Mouse (Mus musculus) forebrain, embryonic 12.5 days (tissue): ENCODE measurements at regions not wholly inside any gene's neighbourhood (a gene's known extent, or its start where the extent isn't known, plus 50 kb on each side); places are given as distances from the start of the nearest gene placed in this dataset.
A peak's percentile ranks its signal among the peaks of the same experiment; 100 is the strongest.

Experiments
- ATAC-seq: fragments of 200-750 bp; cut with Nextera tagmentation; 2 replicates; pipeline ENCODE4 v1.8.0; 2017; ENCODE audit warnings: moderate TSS enrichment; ENCODE audit not compliant: low FRiP score
- H3K27ac ChIP-seq: fragments of 300-500 bp; sonication (generic); 2 replicates; pipeline ENCODE4 v1.5.1; 2016; ENCODE audit warnings: mild to moderate bottlenecking
- H3K27me3 ChIP-seq: fragments of 300-500 bp; sonication (generic); 2 replicates; pipeline ENCODE4 v1.6.1; 2016; ENCODE audit warnings: mild to moderate bottlenecking
- H3K36me3 ChIP-seq: fragments of 300-500 bp; sonication (generic); replicated peaks from 2 replicates; pipeline ENCODE4 v1.6.1; 2016; ENCODE audit warnings: mild to moderate bottlenecking
- H3K4me1 ChIP-seq: fragments of 300-500 bp; sonication (generic); 2 replicates; pipeline ENCODE4 v1.6.1; 2016
- H3K4me2 ChIP-seq: fragments of 300-500 bp; sonication (generic); 2 replicates; pipeline ENCODE4 v1.6.1; 2016; ENCODE audit warnings: mild to moderate bottlenecking, moderate library complexity
- H3K4me3 ChIP-seq: fragments of 300-500 bp; sonication (generic); replicated peaks from 2 replicates; pipeline ENCODE4 v1.5.1; 2016; ENCODE audit warnings: mild to moderate bottlenecking
- H3K9ac ChIP-seq: fragments of 300-500 bp; sonication (generic); 2 replicates; pipeline ENCODE4 v1.6.1; 2016; ENCODE audit warnings: mild to moderate bottlenecking
- H3K9me3 ChIP-seq: fragments of 300-500 bp; sonication (generic); 2 replicates; pipeline ENCODE4 v1.6.1; 2016
- WGBS: fragments of 180-500 bp; shearing (Covaris S2); methylation state at CpG from one replicate; pipeline ENCODE4 v1.1.7; 2016; 5-methylcytosine and 5-hydroxymethylcytosine counted together

- no peak for ATAC-seq
- Histone ChIP-seq H3K27me3 (no peaks in the 10 kb centered on the region), H3K4me2 (no peak overlapping the region), H3K9me3 (peaks cover 8% of the 10 kb centered on the region; the same call in 1 of the 2 replicates), H3K4me3 (no peak overlapping the region), H3K9ac (no peak overlapping the region), H3K4me1 (no peaks in the 10 kb centered on the region), H3K27ac (no peak overlapping the region), H3K36me3 (no peaks in the 10 kb centered on the region)
- 88% methylated on average over 1 of the region's 1 CpGs for WGBS
These were observed 91.8 kb downstream of the Slc16a9 start for GRCm38 (mm10) chr10:70336741-70337140.

GRCm38 (mm10) chr10:70359421-70359820, 80.9 kb upstream of the Fam13c start:
- no peaks in the 10 kb centered on the region for H3K36me3 ChIP-seq
- H3K4me2 ChIP-seq = no peak overlapping the region
- H3K4me3 ChIP-seq = no peak overlapping the region
- H3K9me3 ChIP-seq = no peaks in the 10 kb centered on the region
- no peaks in the 10 kb centered on the region for H3K4me1 ChIP-seq
- no peak for ATAC-seq
- 74% methylated on average over 5 of the region's 5 CpGs for WGBS
- H3K27ac ChIP-seq = no peak overlapping the region
- no peaks in the 10 kb centered on the region for H3K27me3 ChIP-seq
- no peak overlapping the region for H3K9ac ChIP-seq

DNA sequence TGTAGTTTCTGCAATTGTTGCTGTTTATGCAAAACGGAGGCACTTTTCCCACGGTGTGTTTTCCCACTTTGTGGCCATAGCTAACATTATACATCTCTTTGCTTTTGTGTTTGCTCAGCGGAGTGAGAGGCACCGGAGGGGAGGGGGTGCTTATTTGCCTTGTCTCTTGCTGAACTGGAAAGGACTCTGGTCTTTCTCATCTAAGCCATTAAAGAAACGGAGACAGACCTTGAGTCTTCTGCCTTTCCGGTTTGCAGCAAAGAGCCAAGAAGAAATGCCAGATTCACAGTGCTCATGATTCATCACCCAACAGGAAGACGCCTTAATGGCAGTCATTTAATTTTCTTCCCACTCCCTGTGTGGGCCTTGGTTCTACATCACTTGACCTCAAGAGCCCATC, 80.4 kb upstream of the Fam13c start:
- Histone ChIP-seq H3K27me3 (no peaks in the 10 kb centered on the region), H3K4me2 (no peak overlapping the region), H3K4me3 (no peak overlapping the region), H3K9ac (no peak overlapping the region), H3K4me1 (no peaks in the 10 kb centered on the region), H3K27ac (no peak overlapping the region), H3K36me3 (no peaks in the 10 kb centered on the region), H3K9me3 (no peaks in the 10 kb centered on the region)
- WGBS = 73% methylated on average over 7 of the region's 7 CpGs
- ATAC-seq = no peak

- Histone ChIP-seq H3K4me2 (no peak overlapping the region), H3K36me3 (no peaks in the 10 kb centered on the region), H3K27ac (no peak overlapping the region), H3K9ac (no peak overlapping the region), H3K9me3 (no peaks in the 10 kb centered on the region), H3K4me3 (no peak overlapping the region), H3K4me1 (peaks cover 3% of the 10 kb centered on the region; the same call in 1 of the 2 replicates), H3K27me3 (no peaks in the 10 kb centered on the region)
- 75% methylated on average over 4 of the region's 4 CpGs for WGBS
- ATAC-seq = no peak
These were observed 77.2 kb upstream of the Fam13c start for GRCm38 (mm10) chr10:70363054-70363453.

DNA sequence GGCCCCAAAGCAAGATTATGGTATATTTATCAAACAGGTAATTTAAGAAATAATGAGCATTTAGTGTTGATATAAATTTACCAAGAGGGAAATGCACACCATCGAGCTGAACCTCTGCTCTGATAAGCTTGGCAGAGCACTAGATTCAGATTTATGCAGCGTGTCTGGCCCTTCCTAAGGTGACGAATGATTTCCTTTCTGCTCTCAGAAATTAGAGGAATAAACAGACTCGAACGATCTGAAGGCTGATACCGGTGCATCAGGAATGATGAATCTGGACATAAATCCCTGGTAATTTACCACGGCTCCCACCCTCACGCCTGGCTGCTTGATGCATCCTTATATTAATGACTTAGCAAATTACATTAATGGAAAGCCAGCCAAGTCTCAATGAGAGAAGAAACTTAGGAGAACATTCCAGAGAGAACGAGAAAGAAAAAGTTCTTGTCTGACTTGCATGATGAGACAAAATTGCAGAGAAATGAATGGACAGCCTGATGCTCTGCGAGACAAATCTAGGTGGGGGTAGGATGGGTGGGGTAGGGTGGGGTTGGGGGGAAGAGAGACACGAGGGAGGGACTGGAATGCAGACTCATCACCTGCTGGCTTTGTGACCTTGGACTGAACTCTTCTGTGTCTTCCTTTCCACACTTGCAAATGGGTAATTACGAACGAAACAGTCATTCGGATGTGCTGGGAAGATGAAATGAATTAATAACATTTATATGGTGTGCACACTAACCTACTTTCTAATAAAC, 75.9 kb upstream of the Fam13c start:
- Histone ChIP-seq H3K36me3 (no peaks in the 10 kb centered on the region), H3K4me1 (peaks cover 10% of the 10 kb centered on the region), H3K27ac (no peak overlapping the region), H3K27me3 (no peaks in the 10 kb centered on the region), H3K4me3 (no peak overlapping the region), H3K9me3 (no peaks in the 10 kb centered on the region), H3K4me2 (no peak overlapping the region), H3K9ac (no peak overlapping the region)
- 84% methylated on average over 14 of the region's 14 CpGs for WGBS
- no peak for ATAC-seq

DNA sequence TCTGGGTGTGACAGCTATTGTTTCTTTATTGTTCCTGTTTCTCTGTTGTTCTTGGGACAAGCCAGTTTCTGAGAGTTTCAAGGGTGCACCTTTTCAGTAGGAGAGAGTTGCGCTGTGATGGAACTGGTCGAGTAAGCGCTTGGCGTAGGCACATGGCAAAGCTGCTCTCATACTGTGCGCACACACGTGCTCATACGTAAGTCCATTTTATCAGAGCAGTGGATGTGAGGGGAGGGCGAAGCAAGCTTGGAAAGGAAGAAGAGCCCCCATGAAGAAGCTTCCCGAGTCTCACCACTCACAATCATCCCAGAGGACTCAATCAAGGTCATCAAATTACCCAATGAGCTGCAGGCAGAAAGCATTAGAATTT, 75.3 kb upstream of the Fam13c start:
- Histone ChIP-seq H3K4me3 (no peak overlapping the region), H3K4me1 (peaks cover 10% of the 10 kb centered on the region), H3K9ac (no peak overlapping the region), H3K27ac (no peak overlapping the region), H3K36me3 (no peaks in the 10 kb centered on the region), H3K4me2 (no peak overlapping the region), H3K27me3 (no peaks in the 10 kb centered on the region), H3K9me3 (no peaks in the 10 kb centered on the region)
- ATAC-seq = no peak
- WGBS = 94% methylated on average over 9 of the region's 9 CpGs

GRCm38 (mm10) chr10:70365504-70365903, 74.8 kb upstream of the Fam13c start:
- ATAC-seq = no peak
- Histone ChIP-seq H3K27ac (no peak overlapping the region), H3K9me3 (no peaks in the 10 kb centered on the region), H3K9ac (no peak overlapping the region), H3K4me2 (no peak overlapping the region), H3K4me3 (no peak overlapping the region), H3K4me1 (peaks cover 10% of the 10 kb centered on the region), H3K27me3 (no peaks in the 10 kb centered on the region), H3K36me3 (no peaks in the 10 kb centered on the region)
- WGBS = 89% methylated on average over 9 of the region's 9 CpGs

GRCm38 (mm10) chr10:70367866-70368265, 72.4 kb upstream of the Fam13c start:
- Histone ChIP-seq H3K4me2 (no peak overlapping the region), H3K36me3 (no peaks in the 10 kb centered on the region), H3K4me3 (no peak overlapping the region), H3K9me3 (no peaks in the 10 kb centered on the region), H3K27ac (no peak overlapping the region), H3K27me3 (no peaks in the 10 kb centered on the region), H3K4me1 (peaks cover 10% of the 10 kb centered on the region), H3K9ac (no peak overlapping the region)
- WGBS = 74% methylated on average over 11 of the region's 11 CpGs
- ATAC-seq = no peak

DNA sequence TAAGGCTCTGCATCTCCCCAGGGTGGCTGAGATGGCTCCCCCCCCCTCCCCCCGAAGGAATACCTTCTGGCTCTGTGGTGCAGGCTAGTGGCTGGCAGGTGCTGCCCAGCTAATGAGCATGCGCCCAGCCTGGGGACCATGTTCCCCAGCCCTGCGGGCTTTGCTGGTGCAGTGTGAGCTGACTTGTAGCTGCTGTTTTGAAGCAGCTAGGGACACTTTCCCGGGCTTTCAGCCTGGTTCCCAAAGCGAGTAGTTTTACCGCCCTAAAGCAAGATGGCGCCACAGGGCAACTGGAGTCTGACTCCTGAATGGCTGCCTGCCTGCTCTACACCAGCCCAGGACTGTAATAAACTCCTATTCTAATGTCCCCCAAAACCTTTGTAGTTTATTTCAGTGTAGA, 71.6 kb upstream of the Fam13c start:
- H3K4me3 ChIP-seq = no peak overlapping the region
- no peaks in the 10 kb centered on the region for H3K27me3 ChIP-seq
- 0 out of 2 replicates have a peak overlapping the region, but pooled peaks have one; percentile 5 for H3K4me2 ChIP-seq
- H3K4me1 ChIP-seq = peaks cover 10% of the 10 kb centered on the region
- 28% methylated on average over 7 of the region's 7 CpGs for WGBS
- no peaks in the 10 kb centered on the region for H3K36me3 ChIP-seq
- no peak overlapping the region for H3K9ac ChIP-seq
- H3K27ac ChIP-seq = no peak overlapping the region
- no peaks in the 10 kb centered on the region for H3K9me3 ChIP-seq
- ATAC-seq = peak; percentile 65; the same call in 1 of the 2 replicates

- no peak overlapping the region for H3K9ac ChIP-seq
- H3K4me1 ChIP-seq = peaks cover 10% of the 10 kb centered on the region
- no peaks in the 10 kb centered on the region for H3K27me3 ChIP-seq
- no peak overlapping the region for H3K4me3 ChIP-seq
- H3K36me3 ChIP-seq = no peaks in the 10 kb centered on the region
- no peak overlapping the region for H3K27ac ChIP-seq
- 91% methylated on average over 6 of the region's 6 CpGs for WGBS
- no peak for ATAC-seq
- H3K4me2 ChIP-seq = no peak overlapping the region
- no peaks in the 10 kb centered on the region for H3K9me3 ChIP-seq
These were observed 67.7 kb upstream of the Fam13c start for GRCm38 (mm10) chr10:70372411-70373136.

DNA sequence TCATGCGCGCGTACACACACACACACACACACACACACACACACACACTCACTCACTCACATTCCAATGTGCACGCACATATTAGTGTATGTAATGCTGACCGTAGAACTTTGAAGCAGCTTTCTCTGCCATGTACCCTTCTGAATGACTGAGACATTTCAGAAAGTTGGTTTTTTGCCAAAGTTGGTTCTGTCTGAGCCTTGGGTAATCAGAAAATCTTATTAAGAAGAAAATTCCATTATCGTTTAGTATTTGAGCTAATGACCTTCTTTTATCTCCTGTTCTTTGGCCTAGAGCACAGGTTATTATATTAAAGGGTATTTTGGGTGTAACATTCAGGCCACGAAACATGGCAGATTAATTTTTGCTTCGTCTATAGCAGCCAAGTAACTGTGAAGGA, 67.1 kb upstream of the Fam13c start:
- Histone ChIP-seq H3K9me3 (no peaks in the 10 kb centered on the region), H3K4me1 (peaks cover 6% of the 10 kb centered on the region), H3K4me3 (no peak overlapping the region), H3K36me3 (no peaks in the 10 kb centered on the region), H3K27ac (no peak overlapping the region), H3K27me3 (no peaks in the 10 kb centered on the region), H3K4me2 (no peak overlapping the region), H3K9ac (no peak overlapping the region)
- 90% methylated on average over 8 of the region's 8 CpGs for WGBS
- no peak for ATAC-seq

GRCm38 (mm10) chr10:70373836-70374235, 66.4 kb upstream of the Fam13c start:
- Histone ChIP-seq H3K27me3 (no peaks in the 10 kb centered on the region), H3K36me3 (no peaks in the 10 kb centered on the region), H3K9ac (no peak overlapping the region), H3K4me3 (no peak overlapping the region), H3K4me1 (no peaks in the 10 kb centered on the region), H3K4me2 (no peak overlapping the region), H3K9me3 (no peaks in the 10 kb centered on the region), H3K27ac (no peak overlapping the region)
- no peak for ATAC-seq
- WGBS = 84% methylated on average over 5 of the region's 5 CpGs

- Histone ChIP-seq H3K9ac (no peak overlapping the region), H3K9me3 (no peaks in the 10 kb centered on the region), H3K27me3 (no peaks in the 10 kb centered on the region), H3K36me3 (no peaks in the 10 kb centered on the region), H3K4me2 (no peak overlapping the region), H3K27ac (no peak overlapping the region), H3K4me1 (peaks cover 4% of the 10 kb centered on the region), H3K4me3 (no peak overlapping the region)
- WGBS = 84% methylated on average over 7 of the region's 7 CpGs
- ATAC-seq = no peak
These were observed 65.6 kb upstream of the Fam13c start for GRCm38 (mm10) chr10:70374726-70375125.
